Mouse (Mus musculus): Measurements from ENCODE around the gene Mmaa.

The Mmaa gene

DNA sequence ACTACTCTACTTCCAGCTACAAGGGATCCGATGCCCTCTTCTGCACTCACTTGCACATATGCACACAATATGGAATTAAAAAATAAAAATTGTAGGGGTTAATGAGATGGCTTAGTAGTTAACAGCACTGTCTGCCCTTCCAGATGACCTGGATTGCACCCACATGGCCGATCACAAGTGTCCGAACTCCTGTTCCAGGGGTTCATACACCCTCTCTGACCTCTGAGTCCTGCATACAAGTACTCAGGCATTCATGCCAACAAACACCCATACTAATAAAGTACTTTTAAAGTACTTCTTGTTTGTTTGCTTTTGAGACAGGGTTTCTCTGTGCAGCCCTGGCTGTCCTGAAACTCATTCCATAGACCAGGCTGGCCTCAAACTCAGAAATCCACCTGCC, 10.1 kb downstream of the Mmaa start:
- no peak for TF ChIP-seq CTCF (conservative IDR thresholded peaks at IDR 0.05; ENCODE audit: low read length)
- TF ChIP-seq NANOG (IDR thresholded peaks at IDR 0.05; ENCODE audit: borderline replicate concordance, low read length) = no peak
- no peak for TF ChIP-seq POU5F1 (IDR thresholded peaks at IDR 0.05; ENCODE audit: borderline replicate concordance, low read length)
- Histone ChIP-seq H3K4me3 (replicated peaks; ENCODE audit: low read length) (no peak overlapping the region), H3K27me3 (ENCODE audit: insufficient read depth, low read length) (no peaks in the 10 kb centered on the region), H3K4me1 (replicated peaks; ENCODE audit: low read depth, low read length) (no peaks in the 10 kb centered on the region), H3K9me3 (ENCODE audit: low read length) (no peaks in the 10 kb centered on the region), H3K36me3 (ENCODE audit: insufficient read depth, low read length) (no peaks in the 10 kb centered on the region; the same call in 1 of the 2 replicates)

- no peaks in the 10 kb centered on the region for H3K27me3 ChIP-seq (ENCODE audit: insufficient read depth, low read length)
- no peak overlapping the region for H3K4me3 ChIP-seq (replicated peaks; ENCODE audit: low read length)
- H3K9me3 ChIP-seq (ENCODE audit: low read length) = no peaks in the 10 kb centered on the region
- H3K36me3 ChIP-seq (ENCODE audit: insufficient read depth, low read length) = no peaks in the 10 kb centered on the region; the same call in 1 of the 2 replicates
- H3K4me1 ChIP-seq (replicated peaks; ENCODE audit: low read depth, low read length) = no peaks in the 10 kb centered on the region
- no peak for TF ChIP-seq NANOG (IDR thresholded peaks at IDR 0.05; ENCODE audit: borderline replicate concordance, low read length)
- no peak for TF ChIP-seq CTCF (conservative IDR thresholded peaks at IDR 0.05; ENCODE audit: low read length)
- no peak for TF ChIP-seq POU5F1 (IDR thresholded peaks at IDR 0.05; ENCODE audit: borderline replicate concordance, low read length)
These were observed 13.3 kb downstream of the Mmaa start for GRCm38 (mm10) chr8:79281376-79281890.

DNA sequence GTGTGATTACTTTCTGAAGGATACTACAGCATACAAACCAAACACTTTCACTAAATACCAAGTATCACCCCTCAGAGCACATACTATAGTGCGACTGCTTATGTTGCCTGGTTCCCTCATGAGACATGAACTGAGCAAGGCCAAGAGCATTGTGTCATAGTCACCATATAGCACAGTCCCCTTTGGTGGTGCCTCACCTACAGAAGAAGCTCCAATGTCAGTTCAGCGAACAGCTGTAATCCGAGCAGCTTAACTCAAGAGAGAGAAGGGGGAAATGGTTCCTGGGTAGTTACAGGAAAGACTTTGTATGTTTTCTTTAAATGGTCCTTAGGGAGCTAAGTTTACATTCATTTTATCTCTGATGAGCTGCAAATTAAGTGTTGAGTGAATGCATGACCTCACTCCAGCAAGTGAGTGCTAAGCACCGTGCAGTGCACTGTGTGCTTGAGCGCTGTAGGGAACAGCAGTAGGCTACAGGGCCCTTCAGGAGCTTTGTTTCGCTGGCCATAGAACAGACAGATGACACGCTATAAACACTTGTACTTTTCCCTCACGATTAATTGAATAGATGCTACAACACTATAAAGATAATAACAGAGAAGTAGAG, 17.4 kb downstream of the Mmaa start:
- H3K27me3 ChIP-seq (ENCODE audit: insufficient read depth, low read length) = no peaks in the 10 kb centered on the region
- no peak for TF ChIP-seq POU5F1 (IDR thresholded peaks at IDR 0.05; ENCODE audit: borderline replicate concordance, low read length)
- TF ChIP-seq CTCF (conservative IDR thresholded peaks at IDR 0.05; ENCODE audit: low read length) = no peak
- no peak for TF ChIP-seq NANOG (IDR thresholded peaks at IDR 0.05; ENCODE audit: borderline replicate concordance, low read length)
- H3K4me1 ChIP-seq (replicated peaks; ENCODE audit: low read depth, low read length) = no peaks in the 10 kb centered on the region
- H3K9me3 ChIP-seq (ENCODE audit: low read length) = no peaks in the 10 kb centered on the region
- H3K4me3 ChIP-seq (replicated peaks; ENCODE audit: low read length) = no peak overlapping the region
- H3K36me3 ChIP-seq (ENCODE audit: insufficient read depth, low read length) = peaks cover 16% of the 10 kb centered on the region; the same call in 1 of the 2 replicates

DNA sequence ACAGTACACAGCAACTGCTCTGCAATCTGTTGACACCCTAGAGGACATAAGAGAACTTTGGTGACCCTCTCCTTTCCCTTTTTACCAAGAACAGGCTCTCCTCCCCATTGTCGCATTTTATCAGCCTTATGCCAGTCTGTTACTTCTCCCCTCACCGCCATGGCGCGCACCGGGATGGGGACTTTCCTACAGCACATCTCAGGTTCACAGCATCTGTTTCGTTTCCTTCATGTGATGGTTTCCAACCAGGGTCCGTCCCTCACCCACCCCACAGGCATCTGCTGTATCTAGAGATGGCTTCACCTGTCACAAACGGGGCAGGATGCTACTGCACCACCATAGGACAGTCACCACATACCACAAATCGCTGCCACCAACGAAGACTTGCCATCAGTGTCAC, 19.8 kb downstream of the Mmaa start:
- TF ChIP-seq NANOG (IDR thresholded peaks at IDR 0.05; ENCODE audit: borderline replicate concordance, low read length) = no peak
- TF ChIP-seq POU5F1 (IDR thresholded peaks at IDR 0.05; ENCODE audit: borderline replicate concordance, low read length) = no peak
- no peak for TF ChIP-seq CTCF (conservative IDR thresholded peaks at IDR 0.05; ENCODE audit: low read length)
- H3K4me1 ChIP-seq (replicated peaks; ENCODE audit: low read depth, low read length) = no peaks in the 10 kb centered on the region
- no peaks in the 10 kb centered on the region for H3K27me3 ChIP-seq (ENCODE audit: insufficient read depth, low read length)
- peaks cover 22% of the 10 kb centered on the region; the same call in 1 of the 2 replicates for H3K36me3 ChIP-seq (ENCODE audit: insufficient read depth, low read length)
- no peak overlapping the region for H3K4me3 ChIP-seq (replicated peaks; ENCODE audit: low read length)
- H3K9me3 ChIP-seq (ENCODE audit: low read length) = no peaks in the 10 kb centered on the region

DNA sequence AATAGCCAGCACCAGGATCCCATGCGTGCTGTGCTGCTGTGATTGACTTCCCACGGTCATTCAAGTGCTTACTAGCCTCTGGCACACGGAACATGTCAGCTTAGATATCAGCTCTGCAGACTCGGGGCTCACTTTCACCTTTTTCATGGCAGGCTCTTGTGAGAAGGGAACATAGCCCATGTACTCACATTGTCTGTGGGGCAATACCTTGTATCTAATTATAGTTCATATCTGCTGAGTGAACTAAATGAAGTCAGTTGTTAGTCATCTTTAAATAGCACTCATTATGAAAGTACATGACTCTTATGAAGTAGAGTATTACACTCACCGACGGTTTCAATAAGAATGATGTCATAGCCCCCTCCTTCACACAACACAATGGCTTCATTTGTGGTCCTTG, 21.0 kb downstream of the Mmaa start:
- no peaks in the 10 kb centered on the region for H3K4me1 ChIP-seq (replicated peaks; ENCODE audit: low read depth, low read length)
- no peak overlapping the region for H3K4me3 ChIP-seq (replicated peaks; ENCODE audit: low read length)
- H3K9me3 ChIP-seq (ENCODE audit: low read length) = no peaks in the 10 kb centered on the region
- no peak for TF ChIP-seq NANOG (IDR thresholded peaks at IDR 0.05; ENCODE audit: borderline replicate concordance, low read length)
- no peak for TF ChIP-seq POU5F1 (IDR thresholded peaks at IDR 0.05; ENCODE audit: borderline replicate concordance, low read length)
- TF ChIP-seq CTCF (conservative IDR thresholded peaks at IDR 0.05; ENCODE audit: low read length) = no peak
- H3K27me3 ChIP-seq (ENCODE audit: insufficient read depth, low read length) = no peaks in the 10 kb centered on the region
- peaks cover 22% of the 10 kb centered on the region; the same call in 1 of the 2 replicates for H3K36me3 ChIP-seq (ENCODE audit: insufficient read depth, low read length)

DNA sequence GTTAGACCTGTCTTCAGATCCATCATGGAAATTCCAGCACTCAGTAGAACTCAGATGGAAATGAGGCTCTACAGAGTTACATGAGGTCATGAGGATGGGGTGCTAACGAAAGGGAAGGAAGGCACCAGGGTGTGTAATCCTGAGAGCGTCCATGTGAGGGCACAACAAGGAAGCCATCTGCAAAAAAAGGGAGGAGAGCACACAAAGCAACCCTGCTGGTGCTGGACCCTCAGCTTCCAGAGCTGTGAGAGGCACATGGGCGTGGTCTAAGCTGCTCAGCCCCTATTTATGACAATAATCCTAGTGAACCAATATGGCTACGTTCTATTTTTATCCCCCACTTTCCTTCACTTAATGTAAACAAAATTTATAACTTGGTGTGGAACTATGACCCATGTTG, 22.1 kb downstream of the Mmaa start:
- peaks cover 24% of the 10 kb centered on the region for H3K36me3 ChIP-seq (ENCODE audit: insufficient read depth, low read length)
- no peak for TF ChIP-seq NANOG (IDR thresholded peaks at IDR 0.05; ENCODE audit: borderline replicate concordance, low read length)
- no peak for TF ChIP-seq CTCF (conservative IDR thresholded peaks at IDR 0.05; ENCODE audit: low read length)
- no peak for TF ChIP-seq POU5F1 (IDR thresholded peaks at IDR 0.05; ENCODE audit: borderline replicate concordance, low read length)

DNA sequence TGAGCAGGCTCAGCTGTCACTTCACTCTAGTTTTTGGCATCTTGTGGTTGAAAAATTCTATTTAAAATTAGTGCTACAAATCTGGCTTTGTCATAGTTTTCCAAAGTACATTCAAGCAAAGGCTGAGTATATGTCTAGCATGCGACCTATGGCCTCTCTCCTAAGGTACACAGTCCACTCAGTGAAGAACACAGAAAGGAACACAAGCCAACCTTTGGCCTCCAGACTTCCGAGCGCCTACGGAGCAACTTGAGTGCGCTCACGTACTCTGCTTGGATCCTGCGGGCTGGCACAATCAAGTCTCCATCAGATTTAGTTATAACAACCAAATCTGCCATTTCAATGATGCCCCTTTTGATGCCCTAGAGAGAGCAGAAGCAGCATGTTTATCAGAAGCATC, 25.8 kb downstream of the Mmaa start:
- H3K9me3 ChIP-seq (ENCODE audit: low read length) = no peaks in the 10 kb centered on the region

More for the DNA sequence above, 22.1 kb downstream of the Mmaa start:
- no peaks in the 10 kb centered on the region for H3K4me1 ChIP-seq (replicated peaks; ENCODE audit: low read depth, low read length)
- H3K9me3 ChIP-seq (ENCODE audit: low read length) = no peaks in the 10 kb centered on the region
- no peak overlapping the region for H3K4me3 ChIP-seq (replicated peaks; ENCODE audit: low read length)
- no peaks in the 10 kb centered on the region for H3K27me3 ChIP-seq (ENCODE audit: insufficient read depth, low read length)

DNA sequence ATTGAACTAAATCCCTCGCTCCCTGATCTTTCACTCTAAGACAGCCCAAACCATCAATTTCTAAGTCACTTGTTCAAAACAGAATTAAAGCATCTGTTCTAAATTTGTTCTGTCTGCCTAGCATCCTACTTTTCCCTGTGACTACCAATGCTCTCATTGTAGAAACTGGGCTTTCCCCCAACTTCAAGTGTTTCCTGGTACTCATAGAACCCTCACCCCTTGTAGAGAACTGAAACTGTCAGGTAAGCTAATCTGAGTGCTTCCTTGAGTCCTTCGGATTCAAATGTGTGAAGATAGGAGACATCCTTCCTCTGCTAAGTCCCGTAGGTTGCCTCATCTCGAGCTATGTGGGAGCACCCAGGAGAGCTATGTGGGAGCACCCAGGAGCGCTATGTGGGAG, 32.8 kb downstream of the Mmaa start:
- 0 out of 2 replicates have a peak, but pooled peaks cover 5% of the 10 kb centered on the region for H3K9me3 ChIP-seq (ENCODE audit: low read length)
- no peaks in the 10 kb centered on the region for H3K27me3 ChIP-seq (ENCODE audit: insufficient read depth, low read length)
- no peaks in the 10 kb centered on the region for H3K4me1 ChIP-seq (replicated peaks; ENCODE audit: low read depth, low read length)
- H3K4me3 ChIP-seq (replicated peaks; ENCODE audit: low read length) = no peak overlapping the region
- no peaks in the 10 kb centered on the region for H3K36me3 ChIP-seq (ENCODE audit: insufficient read depth, low read length)
- TF ChIP-seq POU5F1 (IDR thresholded peaks at IDR 0.05; ENCODE audit: borderline replicate concordance, low read length) (no peak), NANOG (IDR thresholded peaks at IDR 0.05; ENCODE audit: borderline replicate concordance, low read length) (no peak), CTCF (conservative IDR thresholded peaks at IDR 0.05; ENCODE audit: low read length) (no peak)

More for the DNA sequence above, 25.8 kb downstream of the Mmaa start:
- no peaks in the 10 kb centered on the region for H3K4me1 ChIP-seq (replicated peaks; ENCODE audit: low read depth, low read length)
- peaks cover 21% of the 10 kb centered on the region for H3K36me3 ChIP-seq (ENCODE audit: insufficient read depth, low read length)
- no peak overlapping the region for H3K4me3 ChIP-seq (replicated peaks; ENCODE audit: low read length)
- no peaks in the 10 kb centered on the region for H3K27me3 ChIP-seq (ENCODE audit: insufficient read depth, low read length)
- TF ChIP-seq POU5F1 (IDR thresholded peaks at IDR 0.05; ENCODE audit: borderline replicate concordance, low read length) (no peak), NANOG (IDR thresholded peaks at IDR 0.05; ENCODE audit: borderline replicate concordance, low read length) (no peak)
